Mouse (Mus musculus): Measurements from ENCODE around the gene Gm28308. TPM values are rescaled to one million over a fixed set of nuclear protein-coding genes. Genes with fewer than 3 reads are reported as not detected.

Gene Gm28308
- 0.79 and 1.2 TPM in 2 replicates for polyA plus RNA-seq (2016; fragmentation: Nextera tagmentation; extraction: Ambion mirVana)

GRCm38 (mm10) chr6:52213119-52213986 is at the start of gene Gm28308, which contains the start of gene Hoxa3:
Gene Gm28308, minus strand, starts transcription at chr6:52213339.
Gene Hoxa3, minus strand, starts transcription at chr6:52213336.
- H3K4me1 ChIP-seq: peaks cover 85% of the 10 kb centered on the region
- 2% methylated on average over 38 of the region's 38 CpGs for WGBS
- peaks cover 47% of the 10 kb centered on the region for H3K27me3 ChIP-seq (ENCODE audit: low read depth, poor library complexity, severe bottlenecking)
- 0 out of 2 replicates have a peak, but pooled peaks cover 4% of the 10 kb centered on the region for H3K36me3 ChIP-seq
- peak within 1 kb of the TSS; percentile 90 for H3K4me3 ChIP-seq
- peak within 1 kb of the TSS; percentile 99 for H3K27ac ChIP-seq
- DNase-seq (ENCODE audit: low spot score): peak; percentile 85
- H3K9me3 ChIP-seq (replicated peaks): no peaks in the 10 kb centered on the region

- peak overlapping the region; percentile 53 for H3K4me3 ChIP-seq
- no peaks in the 10 kb centered on the region for H3K36me3 ChIP-seq
- no peaks in the 10 kb centered on the region for H3K9me3 ChIP-seq (replicated peaks)
- H3K27me3 ChIP-seq (ENCODE audit: low read depth, poor library complexity, severe bottlenecking): peaks cover 96% of the 10 kb centered on the region
- peak; percentile 63 for DNase-seq (ENCODE audit: low spot score)
- peaks cover 42% of the 10 kb centered on the region for H3K4me1 ChIP-seq
- WGBS: under 1% methylated on average over 24 of the region's 24 CpGs
- peak overlapping the region; percentile 85 for H3K27ac ChIP-seq
Measured at GRCm38 (mm10) chr6:52262463-52263320, 49.6 kb upstream of the Gm28308 start.

GRCm38 (mm10) chr6:52261751-52262462 is 48.8 kb upstream of the Gm28308 start:
- no peaks in the 10 kb centered on the region for H3K9me3 ChIP-seq (replicated peaks)
- DNase-seq (ENCODE audit: low spot score): peak; percentile 71
- peak overlapping the region; percentile 85 for H3K27ac ChIP-seq
- H3K4me3 ChIP-seq: peak overlapping the region; percentile 53
- no peaks in the 10 kb centered on the region for H3K36me3 ChIP-seq
- H3K4me1 ChIP-seq: peaks cover 42% of the 10 kb centered on the region
- peaks cover 88% of the 10 kb centered on the region for H3K27me3 ChIP-seq (ENCODE audit: low read depth, poor library complexity, severe bottlenecking)
- WGBS: 3% methylated on average over 9 of the region's 9 CpGs

- under 1% methylated on average over 66 of the region's 72 CpGs for WGBS
- no peaks in the 10 kb centered on the region for H3K36me3 ChIP-seq
- H3K4me3 ChIP-seq: peak within 1 kb of the TSS; percentile 53
- H3K4me1 ChIP-seq: peaks cover 42% of the 10 kb centered on the region
- H3K27ac ChIP-seq: peak within 1 kb of the TSS; percentile 85
- DNase-seq (ENCODE audit: low spot score): peak; percentile 80
- H3K27me3 ChIP-seq (ENCODE audit: low read depth, poor library complexity, severe bottlenecking): peaks cover 86% of the 10 kb centered on the region
- H3K9me3 ChIP-seq (replicated peaks): no peaks in the 10 kb centered on the region
Measured at GRCm38 (mm10) chr6:52260654-52261575, 47.8 kb upstream of the Gm28308 start, which contains the start of gene Hoxa13. Gene Hoxa13, minus strand, starts transcription at chr6:52260880.

DNA sequence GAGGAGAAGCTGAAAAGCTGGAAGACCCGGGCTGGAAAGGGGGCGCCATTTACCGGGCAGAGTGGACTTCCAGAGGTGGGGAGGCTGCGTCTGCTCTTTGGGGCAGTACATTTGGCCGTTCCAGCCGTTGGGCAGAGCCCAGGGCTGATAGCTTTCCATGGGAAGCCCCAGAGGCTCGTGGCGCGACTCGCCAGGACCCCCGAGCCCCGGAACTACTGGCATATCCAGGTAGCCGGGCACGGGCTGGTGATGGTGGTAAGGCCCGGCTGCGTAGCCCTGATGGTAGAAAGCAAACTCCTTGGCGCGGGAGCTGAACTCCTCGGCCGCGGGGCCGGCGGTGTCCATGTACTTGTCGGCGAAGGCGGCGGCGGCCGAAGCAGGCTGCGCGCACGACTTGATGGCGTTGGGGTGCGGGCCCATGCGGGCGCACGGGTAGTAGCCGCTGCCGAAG is 46.7 kb upstream of the Gm28308 start:
- peak overlapping the region; percentile 53 for H3K4me3 ChIP-seq

GRCm38 (mm10) chr6:52259081-52259790 is 46.1 kb upstream of the Gm28308 start:
- Histone ChIP-seq H3K4me1 (peaks cover 37% of the 10 kb centered on the region), H3K4me3 (peak overlapping the region; percentile 53), H3K36me3 (no peaks in the 10 kb centered on the region), H3K27ac (peak overlapping the region; percentile 85), H3K27me3 (ENCODE audit: low read depth, poor library complexity, severe bottlenecking) (peaks cover 86% of the 10 kb centered on the region), H3K9me3 (replicated peaks) (no peaks in the 10 kb centered on the region)
- under 1% methylated on average over 25 of the region's 25 CpGs for WGBS
- DNase-seq (ENCODE audit: low spot score): peak; percentile 80

More for the DNA sequence above, 46.7 kb upstream of the Gm28308 start:
- Histone ChIP-seq H3K27me3 (ENCODE audit: low read depth, poor library complexity, severe bottlenecking) (peaks cover 86% of the 10 kb centered on the region), H3K36me3 (no peaks in the 10 kb centered on the region), H3K9me3 (replicated peaks) (no peaks in the 10 kb centered on the region), H3K4me1 (peaks cover 36% of the 10 kb centered on the region), H3K27ac (peak overlapping the region; percentile 85)
- no peak for DNase-seq (ENCODE audit: low spot score)
- WGBS: under 1% methylated on average over 39 of the region's 39 CpGs

- H3K4me3 ChIP-seq: peak overlapping the region; percentile 53
- H3K27ac ChIP-seq: peak overlapping the region; percentile 1; the same call in 1 of the 2 replicates
- H3K4me1 ChIP-seq: peaks cover 46% of the 10 kb centered on the region
- no peaks in the 10 kb centered on the region for H3K9me3 ChIP-seq (replicated peaks)
- under 1% methylated on average over 6 of the region's 6 CpGs for WGBS
- no peaks in the 10 kb centered on the region for H3K36me3 ChIP-seq
- peaks cover 85% of the 10 kb centered on the region for H3K27me3 ChIP-seq (ENCODE audit: low read depth, poor library complexity, severe bottlenecking)
- DNase-seq (ENCODE audit: low spot score): peak; percentile 91
Measured at GRCm38 (mm10) chr6:52256956-52257355, 43.8 kb upstream of the Gm28308 start.

GRCm38 (mm10) chr6:52253511-52254500 is 40.7 kb upstream of the Gm28308 start:
- H3K36me3 ChIP-seq: peaks cover 16% of the 10 kb centered on the region
- H3K27me3 ChIP-seq (ENCODE audit: low read depth, poor library complexity, severe bottlenecking): peaks cover 85% of the 10 kb centered on the region
- H3K4me1 ChIP-seq: peaks cover 55% of the 10 kb centered on the region
- peak overlapping the region; percentile 87 for H3K27ac ChIP-seq
- no peaks in the 10 kb centered on the region for H3K9me3 ChIP-seq (replicated peaks)
- DNase-seq (ENCODE audit: low spot score): peak; percentile 61
- under 1% methylated on average over 59 of the region's 59 CpGs for WGBS
- H3K4me3 ChIP-seq: peak overlapping the region; percentile 90

GRCm38 (mm10) chr6:52252775-52253376 is 39.7 kb upstream of the Gm28308 start:
- H3K4me1 ChIP-seq: peaks cover 64% of the 10 kb centered on the region
- peak overlapping the region; percentile 87 for H3K27ac ChIP-seq
- peaks cover 16% of the 10 kb centered on the region for H3K36me3 ChIP-seq
- under 1% methylated on average over 35 of the region's 35 CpGs for WGBS
- H3K4me3 ChIP-seq: peak overlapping the region; percentile 90
- DNase-seq (ENCODE audit: low spot score): peak; percentile 78
- no peaks in the 10 kb centered on the region for H3K9me3 ChIP-seq (replicated peaks)
- peaks cover 86% of the 10 kb centered on the region for H3K27me3 ChIP-seq (ENCODE audit: low read depth, poor library complexity, severe bottlenecking)

All from limb, embryonic 10.5 days (tissue).